Mouse (Mus musculus) splenic B cell, adult 2 months (primary cell): ENCODE measurements at regions not wholly inside any gene's neighbourhood (a gene's known extent, or its start where the extent isn't known, plus 50 kb on each side); places are given as distances from the start of the nearest gene placed in this dataset.

Source experiments
- DNase-seq: peaks from one replicate; pipeline ENCODE4 v3.0.0-alpha.2; 2011; ENCODE audit warnings: low read depth, low spot score
- H3K27me3 ChIP-seq: 2 replicates; pipeline ENCODE4 v1.6.1; 2012; ENCODE audit warnings: mild to moderate bottlenecking, low read length, moderate library complexity, mixed read lengths; ENCODE audit not compliant: control insufficient read depth, poor library complexity, insufficient read depth, severe bottlenecking
- H3K36me3 ChIP-seq: 2 replicates; pipeline ENCODE4 v1.6.1; 2012; ENCODE audit warnings: mild to moderate bottlenecking, low read length, moderate library complexity, mixed read lengths; ENCODE audit not compliant: control insufficient read depth, poor library complexity, insufficient read depth, severe bottlenecking

GRCm38 (mm10) chr4:89474836-89475541, 164.2 kb upstream of the Cdkn2b start:
- DNase-seq = no peak

DNA sequence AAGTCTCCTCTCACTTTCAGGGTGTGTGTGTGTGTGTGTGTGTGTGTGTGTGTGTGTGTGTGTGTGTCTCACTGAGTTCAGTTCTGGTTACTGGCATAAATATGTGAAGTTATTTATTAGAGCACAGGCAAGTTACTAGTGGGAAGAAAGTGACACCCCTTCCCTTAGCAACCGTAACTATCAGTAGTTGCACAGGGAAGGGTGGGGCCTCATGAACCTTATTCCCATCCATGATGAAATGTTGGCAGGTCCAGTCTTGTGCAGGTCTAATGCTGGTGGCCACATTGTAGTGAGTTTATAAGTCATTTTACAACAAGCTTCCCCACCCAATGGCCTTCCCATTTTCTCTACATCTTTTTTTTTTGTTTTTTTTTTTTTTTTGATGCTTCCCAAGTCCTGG, 160.6 kb upstream of the Cdkn2b start:
- no peaks in the 10 kb centered on the region for H3K27me3 ChIP-seq
- H3K36me3 ChIP-seq = no peaks in the 10 kb centered on the region
- no peak for DNase-seq

More at GRCm38 (mm10) chr4:89474836-89475541, 164.2 kb upstream of the Cdkn2b start:
- no peaks in the 10 kb centered on the region for H3K36me3 ChIP-seq
- H3K27me3 ChIP-seq = no peaks in the 10 kb centered on the region

DNA sequence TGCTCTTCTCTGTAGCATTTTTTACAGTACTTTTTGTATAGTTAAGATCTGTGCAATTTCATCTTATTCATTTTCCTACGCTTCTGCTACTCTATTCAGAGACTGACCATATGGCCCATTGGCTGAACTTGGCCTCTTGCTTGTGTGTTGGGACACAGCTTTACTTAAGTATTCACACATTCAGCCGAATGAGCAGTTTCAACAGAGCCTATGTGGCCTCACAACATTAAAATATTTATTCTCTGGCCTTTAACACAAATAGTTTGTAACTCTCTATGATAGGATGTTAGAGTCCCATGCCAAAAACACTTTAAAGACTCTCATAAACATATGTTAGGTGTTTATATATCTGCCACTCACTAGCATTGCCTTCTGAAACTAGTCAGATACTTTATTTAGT, 159.9 kb upstream of the Cdkn2b start:
- H3K36me3 ChIP-seq = no peaks in the 10 kb centered on the region
- H3K27me3 ChIP-seq = no peaks in the 10 kb centered on the region
- DNase-seq = no peak

DNA sequence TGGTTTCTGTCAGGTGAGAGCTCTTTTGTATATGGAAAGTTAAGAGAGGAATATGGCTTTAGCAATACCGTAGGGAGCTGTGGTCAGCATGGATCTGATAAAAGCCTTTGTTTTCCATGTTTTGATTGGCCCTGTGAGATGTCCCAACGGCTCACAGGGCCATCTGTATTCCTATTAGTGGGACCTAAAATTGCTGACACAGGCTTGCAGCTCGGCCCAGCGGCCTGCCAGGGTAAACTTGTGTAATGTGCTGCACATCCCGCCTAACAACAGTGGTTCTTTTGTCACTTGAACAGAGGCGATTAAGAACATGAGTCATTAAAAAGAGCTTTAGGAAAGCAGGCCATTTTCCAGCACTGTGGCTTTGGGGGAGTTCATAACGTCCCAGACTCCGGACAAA, 159.0 kb upstream of the Cdkn2b start:
- DNase-seq = no peak
- no peaks in the 10 kb centered on the region for H3K36me3 ChIP-seq
- no peaks in the 10 kb centered on the region for H3K27me3 ChIP-seq

DNA sequence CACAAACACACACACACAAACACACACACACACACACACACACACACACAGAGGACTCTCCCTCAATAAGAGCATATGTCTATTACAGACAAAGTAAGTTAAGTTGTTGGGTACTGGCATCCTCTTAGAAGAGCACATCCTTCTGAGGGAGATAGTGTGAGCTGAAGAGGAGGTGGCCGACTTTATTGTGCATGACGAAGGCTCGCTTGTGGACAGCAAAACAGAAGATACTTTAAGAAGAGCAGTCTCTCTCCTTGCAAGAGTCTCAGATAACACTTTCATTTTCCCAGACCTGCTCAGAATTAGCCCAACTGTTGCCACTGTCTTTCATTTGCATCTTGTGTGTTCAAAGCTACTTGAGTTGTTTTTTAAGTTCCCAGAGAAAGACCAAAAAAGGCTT, 158.6 kb upstream of the Cdkn2b start:
- no peak for DNase-seq
- H3K27me3 ChIP-seq = no peaks in the 10 kb centered on the region
- no peaks in the 10 kb centered on the region for H3K36me3 ChIP-seq

DNA sequence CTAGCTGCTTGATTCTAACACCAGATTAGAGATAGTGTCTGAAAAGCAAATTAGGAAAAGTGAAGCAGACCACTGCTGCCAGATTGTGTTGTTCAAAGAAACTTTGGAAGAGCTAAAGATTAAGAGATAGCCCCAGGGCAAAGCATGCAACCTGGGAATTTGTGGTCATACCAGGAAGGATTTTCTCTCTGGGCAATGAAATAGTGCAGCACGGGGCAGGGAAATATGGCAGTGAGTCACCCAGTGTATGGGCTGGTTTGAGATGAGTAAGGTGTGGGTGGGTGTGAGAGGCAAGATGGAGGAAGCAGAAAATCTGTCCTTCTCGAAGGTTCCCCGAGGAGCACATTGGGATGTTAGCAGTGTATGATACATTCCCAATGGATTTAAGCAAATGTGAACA, 155.9 kb upstream of the Cdkn2b start:
- Histone ChIP-seq H3K27me3 (no peaks in the 10 kb centered on the region), H3K36me3 (no peaks in the 10 kb centered on the region)
- no peak for DNase-seq

- H3K36me3 ChIP-seq = no peaks in the 10 kb centered on the region
- no peak for DNase-seq
- H3K27me3 ChIP-seq = no peaks in the 10 kb centered on the region
Measured at GRCm38 (mm10) chr4:89463121-89463520, 152.3 kb upstream of the Cdkn2b start.

- H3K36me3 ChIP-seq = no peaks in the 10 kb centered on the region
- no peak for DNase-seq
- no peaks in the 10 kb centered on the region for H3K27me3 ChIP-seq
Measured at GRCm38 (mm10) chr4:89460170-89460762, 149.4 kb upstream of the Cdkn2b start.

DNA sequence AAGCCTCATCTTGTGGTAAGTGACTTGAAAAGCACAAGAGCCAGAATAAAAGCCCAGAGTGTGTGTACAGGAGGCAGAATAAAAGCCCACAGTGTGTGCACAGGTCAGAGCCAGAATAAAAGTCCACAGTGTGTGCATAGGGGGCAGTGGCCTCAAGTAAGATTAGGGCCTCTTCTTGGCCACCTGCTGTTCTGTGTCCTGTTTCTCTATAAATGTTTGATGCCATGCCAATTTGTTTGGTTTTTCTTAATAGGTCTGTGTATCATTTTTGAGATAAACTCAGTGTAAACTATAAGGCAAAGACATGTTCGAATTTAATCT, 148.5 kb upstream of the Cdkn2b start:
- no peaks in the 10 kb centered on the region for H3K27me3 ChIP-seq
- DNase-seq = no peak
- no peaks in the 10 kb centered on the region for H3K36me3 ChIP-seq

- H3K36me3 ChIP-seq = no peaks in the 10 kb centered on the region
- no peak for DNase-seq
- H3K27me3 ChIP-seq = no peaks in the 10 kb centered on the region
Measured at GRCm38 (mm10) chr4:89458628-89459345, 147.9 kb upstream of the Cdkn2b start.

DNA sequence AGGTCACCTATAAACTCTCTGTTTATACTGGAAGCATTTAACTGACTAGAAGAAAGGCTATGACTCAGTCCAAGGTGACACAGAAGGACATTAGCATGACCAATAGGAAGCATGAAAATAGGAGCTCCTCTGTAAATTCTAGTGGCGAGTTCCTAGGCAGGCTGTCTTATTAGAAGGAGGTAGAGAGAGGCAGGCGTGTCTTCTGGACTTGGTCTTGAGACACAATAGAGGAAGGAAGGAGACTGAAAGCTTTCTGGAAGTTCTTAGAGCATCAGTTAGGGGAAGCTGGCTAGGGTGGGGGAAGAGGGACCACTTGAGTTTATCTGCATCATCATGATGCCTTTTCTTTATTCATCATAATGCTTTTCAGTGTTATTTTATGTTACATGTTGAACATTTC, 147.0 kb upstream of the Cdkn2b start:
- no peaks in the 10 kb centered on the region for H3K36me3 ChIP-seq
- H3K27me3 ChIP-seq = no peaks in the 10 kb centered on the region
- DNase-seq = no peak

DNA sequence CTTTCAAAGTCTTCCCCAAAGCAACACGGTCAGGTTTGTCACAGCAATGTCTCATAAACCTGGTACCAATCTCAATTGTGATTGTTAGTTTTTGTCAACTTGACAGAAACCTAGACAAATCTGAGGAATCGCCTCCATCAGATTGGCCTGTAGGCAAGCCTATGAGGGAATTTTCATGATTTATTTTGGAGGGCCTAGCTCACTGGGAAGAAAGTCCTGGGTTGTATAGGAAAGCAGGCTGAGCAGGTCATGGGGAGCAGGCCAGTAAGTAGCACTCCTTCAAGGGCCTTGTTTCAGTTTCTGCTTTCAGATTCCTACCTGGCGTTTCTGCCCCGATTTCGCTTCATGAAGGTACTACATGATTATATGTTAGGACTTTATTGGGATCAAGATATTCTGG, 144.1 kb upstream of the Cdkn2b start:
- no peaks in the 10 kb centered on the region for H3K27me3 ChIP-seq
- DNase-seq = no peak
- H3K36me3 ChIP-seq = no peaks in the 10 kb centered on the region

GRCm38 (mm10) chr4:89453051-89453450, 142.2 kb upstream of the Cdkn2b start:
- Histone ChIP-seq H3K27me3 (no peaks in the 10 kb centered on the region), H3K36me3 (no peaks in the 10 kb centered on the region)
- no peak for DNase-seq

GRCm38 (mm10) chr4:89451741-89452140, 140.9 kb upstream of the Cdkn2b start:
- no peak for DNase-seq
- Histone ChIP-seq H3K36me3 (no peaks in the 10 kb centered on the region), H3K27me3 (no peaks in the 10 kb centered on the region)

DNA sequence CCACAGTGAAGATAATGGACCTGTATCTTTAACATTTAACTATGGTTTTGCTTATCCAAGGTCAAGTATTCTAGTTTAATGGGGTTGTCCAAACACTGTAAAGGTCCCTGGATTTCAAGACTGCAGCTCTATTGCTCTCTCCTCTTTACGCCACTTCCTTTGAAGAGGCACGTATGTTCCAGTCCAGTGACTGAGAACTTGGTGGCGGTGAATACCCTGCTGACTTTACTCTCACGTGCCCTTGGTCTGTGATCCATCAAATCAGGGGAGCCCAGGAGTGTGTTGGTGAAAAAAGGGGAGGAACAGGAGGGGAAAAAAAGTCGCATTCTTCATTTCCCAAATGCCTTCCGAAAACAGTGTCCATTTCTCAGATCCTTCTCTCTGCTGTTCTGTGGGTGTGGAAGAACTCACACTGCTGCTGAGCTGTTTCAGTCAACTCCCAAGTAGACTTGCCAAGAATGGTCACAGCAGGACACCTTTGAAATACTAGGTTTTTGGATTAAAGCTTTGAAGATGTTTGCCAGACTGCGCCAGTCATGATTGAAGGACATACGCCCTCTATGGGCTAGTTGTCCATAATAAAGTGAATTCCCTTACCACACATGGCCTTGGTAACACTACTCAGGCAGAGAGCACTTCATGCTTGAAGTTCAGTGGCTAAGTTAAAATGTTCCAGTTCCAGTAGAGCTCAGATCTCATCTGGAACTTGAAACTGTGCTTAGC, 136.1 kb upstream of the Cdkn2b start:
- H3K27me3 ChIP-seq = no peaks in the 10 kb centered on the region
- H3K36me3 ChIP-seq = no peaks in the 10 kb centered on the region
- DNase-seq = no peak
